Mouse (Mus musculus): ENCODE measurements around the gene H2-Q10. TPM values are rescaled to one million over a fixed set of nuclear protein-coding genes. Genes with fewer than 3 reads are reported as not detected.

The H2-Q10 gene
- polyA plus RNA-seq (2014; fragmentation: Illumina TruSeq; extraction: RNeasy Lipid Tissue Mini Kit (QIAGEN cat#74804); ENCODE audit: low read depth, low replicate concordance): 0.44 TPM

GRCm38 (mm10) chr17:35469842-35470751, at the start of gene H2-Q10:
Gene H2-Q10 (plus strand): TSS chr17:35470089.

GRCm38 (mm10) chr17:35424624-35425416, 45.1 kb upstream of the H2-Q10 start, which contains the start of gene H2-Q6:
Gene H2-Q6 (plus strand): TSS chr17:35424850.

GRCm38 (mm10) chr17:35438885-35439284, 31.0 kb upstream of the H2-Q10 start, which contains the start of gene H2-Q7:
Gene H2-Q7 (plus strand): TSS chr17:35439155.

GRCm38 (mm10) chr17:35505776-35506175, 35.9 kb downstream of the H2-Q10 start, which contains the start of gene Pou5f1:
Gene Pou5f1 (plus strand): TSS chr17:35506018.

GRCm38 (mm10) chr17:35516652-35517500, 47.0 kb downstream of the H2-Q10 start, which contains the start of the genes Tcf19 and Cchcr1:
Gene Tcf19 (minus strand): TSS chr17:35516824.
Gene Cchcr1 (plus strand): TSS chr17:35517100.

Other genes with a start within 250 kb of the H2-Q10 start
- not detected for gene Gm16181, start 249.3 kb upstream of the H2-Q10 start, polyA plus RNA-seq (2014; fragmentation: Illumina TruSeq; extraction: RNeasy Lipid Tissue Mini Kit (QIAGEN cat#74804); ENCODE audit: low read depth, low replicate concordance)
- 5.2 TPM for gene Atp6v1g2, start 236.4 kb upstream of the H2-Q10 start, polyA plus RNA-seq (2014; fragmentation: Illumina TruSeq; extraction: RNeasy Lipid Tissue Mini Kit (QIAGEN cat#74804); ENCODE audit: low read depth, low replicate concordance)
- gene Nfkbil1, start 234.3 kb upstream of the H2-Q10 start, polyA plus RNA-seq (2014; fragmentation: Illumina TruSeq; extraction: RNeasy Lipid Tissue Mini Kit (QIAGEN cat#74804); ENCODE audit: low read depth, low replicate concordance): not detected
- 4.9 TPM for gene Ddx39b, start 228.3 kb upstream of the H2-Q10 start, polyA plus RNA-seq (2014; fragmentation: Illumina TruSeq; extraction: RNeasy Lipid Tissue Mini Kit (QIAGEN cat#74804); ENCODE audit: low read depth, low replicate concordance)
- 26.4 TPM for gene H2-D1, start 207.4 kb upstream of the H2-Q10 start, polyA plus RNA-seq (2014; fragmentation: Illumina TruSeq; extraction: RNeasy Lipid Tissue Mini Kit (QIAGEN cat#74804); ENCODE audit: low read depth, low replicate concordance)
- gene H2-Q1, start 149.7 kb upstream of the H2-Q10 start, polyA plus RNA-seq (2014; fragmentation: Illumina TruSeq; extraction: RNeasy Lipid Tissue Mini Kit (QIAGEN cat#74804); ENCODE audit: low read depth, low replicate concordance): 0.28 TPM
- gene H2-Q2, start 127.8 kb upstream of the H2-Q10 start, polyA plus RNA-seq (2014; fragmentation: Illumina TruSeq; extraction: RNeasy Lipid Tissue Mini Kit (QIAGEN cat#74804); ENCODE audit: low read depth, low replicate concordance): 4.2 TPM
- 13.7 TPM for gene H2-Q4, start 90.5 kb upstream of the H2-Q10 start, polyA plus RNA-seq (2014; fragmentation: Illumina TruSeq; extraction: RNeasy Lipid Tissue Mini Kit (QIAGEN cat#74804); ENCODE audit: low read depth, low replicate concordance)
- 21.9 TPM for gene H2-Q6, start 45.2 kb upstream of the H2-Q10 start, polyA plus RNA-seq (2014; fragmentation: Illumina TruSeq; extraction: RNeasy Lipid Tissue Mini Kit (QIAGEN cat#74804); ENCODE audit: low read depth, low replicate concordance)
- 4.7 TPM for gene H2-Q7, start 30.9 kb upstream of the H2-Q10 start, polyA plus RNA-seq (2014; fragmentation: Illumina TruSeq; extraction: RNeasy Lipid Tissue Mini Kit (QIAGEN cat#74804); ENCODE audit: low read depth, low replicate concordance)
- not detected for gene Pou5f1, start 35.9 kb downstream of the H2-Q10 start, polyA plus RNA-seq (2014; fragmentation: Illumina TruSeq; extraction: RNeasy Lipid Tissue Mini Kit (QIAGEN cat#74804); ENCODE audit: low read depth, low replicate concordance)
- 1.1 TPM for gene Tcf19, start 46.7 kb downstream of the H2-Q10 start, polyA plus RNA-seq (2014; fragmentation: Illumina TruSeq; extraction: RNeasy Lipid Tissue Mini Kit (QIAGEN cat#74804); ENCODE audit: low read depth, low replicate concordance)
- gene Cchcr1, start 47.0 kb downstream of the H2-Q10 start, polyA plus RNA-seq (2014; fragmentation: Illumina TruSeq; extraction: RNeasy Lipid Tissue Mini Kit (QIAGEN cat#74804); ENCODE audit: low read depth, low replicate concordance): 0.85 TPM
- gene Psors1c2, start 63.1 kb downstream of the H2-Q10 start, polyA plus RNA-seq (2014; fragmentation: Illumina TruSeq; extraction: RNeasy Lipid Tissue Mini Kit (QIAGEN cat#74804); ENCODE audit: low read depth, low replicate concordance): not detected
- gene Cdsn, start 82.0 kb downstream of the H2-Q10 start, polyA plus RNA-seq (2014; fragmentation: Illumina TruSeq; extraction: RNeasy Lipid Tissue Mini Kit (QIAGEN cat#74804); ENCODE audit: low read depth, low replicate concordance): not detected
- gene 2300002M23Rik, start 97.4 kb downstream of the H2-Q10 start, polyA plus RNA-seq (2014; fragmentation: Illumina TruSeq; extraction: RNeasy Lipid Tissue Mini Kit (QIAGEN cat#74804); ENCODE audit: low read depth, low replicate concordance): not detected
- not detected for gene Sfta2, start 131.5 kb downstream of the H2-Q10 start, polyA plus RNA-seq (2014; fragmentation: Illumina TruSeq; extraction: RNeasy Lipid Tissue Mini Kit (QIAGEN cat#74804); ENCODE audit: low read depth, low replicate concordance)
- gene Gm9573, start 156.5 kb downstream of the H2-Q10 start, polyA plus RNA-seq (2014; fragmentation: Illumina TruSeq; extraction: RNeasy Lipid Tissue Mini Kit (QIAGEN cat#74804); ENCODE audit: low read depth, low replicate concordance): not detected
- gene Mucl3, start 173.6 kb downstream of the H2-Q10 start, polyA plus RNA-seq (2014; fragmentation: Illumina TruSeq; extraction: RNeasy Lipid Tissue Mini Kit (QIAGEN cat#74804); ENCODE audit: low read depth, low replicate concordance): not detected
- gene Vars2, start 197.5 kb downstream of the H2-Q10 start, polyA plus RNA-seq (2014; fragmentation: Illumina TruSeq; extraction: RNeasy Lipid Tissue Mini Kit (QIAGEN cat#74804); ENCODE audit: low read depth, low replicate concordance): 1.1 TPM
- gene Gtf2h4, start 203.7 kb downstream of the H2-Q10 start, polyA plus RNA-seq (2014; fragmentation: Illumina TruSeq; extraction: RNeasy Lipid Tissue Mini Kit (QIAGEN cat#74804); ENCODE audit: low read depth, low replicate concordance): 1.7 TPM
- gene Ddr1, start 234.5 kb downstream of the H2-Q10 start, polyA plus RNA-seq (2014; fragmentation: Illumina TruSeq; extraction: RNeasy Lipid Tissue Mini Kit (QIAGEN cat#74804); ENCODE audit: low read depth, low replicate concordance): 7.2 TPM